Mouse (Mus musculus) forebrain, postnatal 0 days (tissue): Measurements from ENCODE around the gene Pigx. TPM values are rescaled to one million over a fixed set of nuclear protein-coding genes. Genes with fewer than 3 reads are reported as not detected.
A peak's percentile ranks its signal among the peaks of the same experiment; 100 is the strongest.

ENCODE experiments used
- ATAC-seq: fragments of 200-750 bp; cut with Nextera tagmentation; 2 replicates; pipeline ENCODE4 v1.8.0; 2017; ENCODE audit warnings: mild to moderate bottlenecking, moderate library complexity
- DNase-seq: peaks from one replicate; pipeline ENCODE4 v3.0.0-alpha.2; 2015
- H3K27ac ChIP-seq: fragments of 300-500 bp; sonication (generic); 2 replicates; pipeline ENCODE4 v1.5.1; 2014; ENCODE audit warnings: low read depth, mild to moderate bottlenecking, antibody characterized with exemption, low read length, moderate library complexity, mixed read lengths
- H3K27me3 ChIP-seq: fragments of 300-500 bp; sonication (generic); 2 replicates; pipeline ENCODE4 v1.6.1; 2014; ENCODE audit warnings: mild to moderate bottlenecking, low read length, mixed read lengths; ENCODE audit not compliant: insufficient read depth
- H3K36me3 ChIP-seq: fragments of 300-500 bp; sonication (generic); 2 replicates; pipeline ENCODE4 v1.6.1; 2014; ENCODE audit warnings: mild to moderate bottlenecking, moderate library complexity; ENCODE audit not compliant: insufficient read depth
- H3K4me1 ChIP-seq: fragments of 300-500 bp; sonication (generic); 2 replicates; pipeline ENCODE4 v1.6.1; 2014; ENCODE audit warnings: antibody characterized with exemption; ENCODE audit not compliant: insufficient read depth
- H3K4me2 ChIP-seq: fragments of 300-500 bp; sonication (generic); 2 replicates; pipeline ENCODE4 v1.6.1; 2014; ENCODE audit warnings: low read depth, mild to moderate bottlenecking, moderate library complexity
- H3K4me3 ChIP-seq: fragments of 300-500 bp; sonication (generic); 2 replicates; pipeline ENCODE4 v1.5.1; 2014; ENCODE audit warnings: low read depth, low read length, mixed read lengths
- H3K9ac ChIP-seq: fragments of 300-500 bp; sonication (generic); 2 replicates; pipeline ENCODE4 v1.6.1; 2014; ENCODE audit warnings: mild to moderate bottlenecking
- H3K9me3 ChIP-seq: fragments of 300-500 bp; sonication (generic); 2 replicates; pipeline ENCODE4 v1.6.1; 2016; ENCODE audit warnings: low read length
- CTCF ChIP-seq: sonication (generic); IDR thresholded peaks from 2 replicates; pipeline ENCODE4 v1.5.1; 2016; ENCODE audit warnings: antibody characterized with exemption, control low read depth, low read depth
- WGBS: fragments of 180-500 bp; shearing (Covaris S2); extraction: QIAGEN DNeasy Blood & Tissue Kit; methylation state at CpG from one replicate; pipeline ENCODE4 v1.1.7; 2014; 5-methylcytosine and 5-hydroxymethylcytosine counted together
- polyA plus RNA-seq: library from polyadenylated mRNA; unstranded; fragments of >200 nt; fragmentation: Nextera tagmentation; extraction: Ambion mirVana; gene quantifications from 2 replicates; pipeline ENCODE4 v1.2.1, GENCODE M21; 2015
- total RNA-seq: library from RNA; depleted of rRNA; stranded (reverse); fragments of >200 nt; gene quantifications from 2 replicates; pipeline ENCODE4 v1.2.3, GENCODE M21; 2014

Gene Pigx
- total and polyA plus RNA-seq, 2 experiments from 2014 or later: 71.7 to 113 TPM

DNA sequence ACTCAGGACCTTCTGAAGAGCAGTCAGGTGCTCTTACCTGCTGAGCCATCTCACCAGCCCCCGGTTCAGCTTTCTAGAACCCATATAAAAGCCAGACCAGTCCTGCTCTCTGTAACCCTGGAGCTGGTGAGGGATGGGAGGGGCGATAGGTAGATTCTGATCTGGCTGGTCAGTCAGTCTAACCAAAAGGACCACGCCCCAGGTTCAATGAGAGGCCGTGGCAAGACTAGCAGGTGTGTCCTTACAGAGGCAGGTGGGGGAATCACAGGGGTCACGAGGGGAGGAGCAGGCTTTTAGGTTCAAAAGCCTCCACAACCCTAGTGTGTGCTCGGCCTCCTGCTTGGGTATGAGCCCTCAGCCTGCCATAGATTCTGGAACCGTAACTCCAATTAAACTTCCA lies 8.1 kb downstream of the Pigx start:
- TF ChIP-seq CTCF: no peak
- no peaks in the 10 kb centered on the region for H3K9me3 ChIP-seq
- no peak overlapping the region for H3K27ac ChIP-seq
- H3K4me1 ChIP-seq: no peaks in the 10 kb centered on the region
- H3K36me3 ChIP-seq: peaks cover 57% of the 10 kb centered on the region
- ATAC-seq: no peak
- H3K4me3 ChIP-seq: no peak overlapping the region
- no peak for DNase-seq
- no peak overlapping the region for H3K4me2 ChIP-seq
- no peak overlapping the region for H3K9ac ChIP-seq
- H3K27me3 ChIP-seq: no peaks in the 10 kb centered on the region
- 97% methylated on average over 7 of the region's 7 CpGs for WGBS

GRCm38 (mm10) chr16:32087629-32088443 lies 11.7 kb downstream of the Pigx start:
- Histone ChIP-seq H3K36me3 (peaks cover 72% of the 10 kb centered on the region), H3K9me3 (no peaks in the 10 kb centered on the region)
- WGBS: 86% methylated on average over 17 of the region's 17 CpGs

DNA sequence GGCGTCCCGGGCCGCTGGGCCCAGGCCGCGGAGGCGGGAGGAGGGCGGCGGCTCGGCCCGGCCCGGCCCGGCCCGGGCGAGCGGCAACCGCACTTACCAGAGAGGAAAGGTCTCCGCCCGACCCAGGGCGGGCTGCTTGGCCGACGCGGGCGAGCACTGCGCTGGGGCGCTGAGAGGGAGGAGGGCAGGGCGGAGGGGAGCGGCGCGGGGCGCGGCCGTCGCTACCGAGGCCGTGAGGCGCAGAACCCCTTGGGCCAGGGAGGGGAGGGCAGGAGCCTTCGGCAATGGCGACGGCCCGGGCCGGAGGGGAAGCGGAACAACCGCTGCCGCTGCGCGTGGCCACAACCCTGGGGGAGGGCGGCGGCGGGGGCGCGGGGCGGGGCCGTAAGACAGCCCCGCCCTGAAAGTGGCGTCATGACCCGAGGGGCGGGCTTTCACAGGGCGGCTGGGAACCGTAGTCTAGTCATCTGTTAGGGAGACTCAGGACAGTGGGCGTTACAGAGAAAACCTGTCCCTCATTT lies 20.5 kb downstream of the Pigx start, which contains the start of gene Pak2:
TSS of gene Pak2 (minus strand) at position 352 of the 521 bp plus-strand sequence.
- Histone ChIP-seq H3K27me3 (no peaks in the 10 kb centered on the region), H3K36me3 (no peaks in the 10 kb centered on the region; the same call in 1 of the 2 replicates), H3K4me2 (peak within 1 kb of the TSS; percentile 82), H3K9me3 (no peaks in the 10 kb centered on the region), H3K27ac (peak within 1 kb of the TSS; percentile 90), H3K4me1 (peaks cover 14% of the 10 kb centered on the region; the same call in 1 of the 2 replicates), H3K4me3 (peak within 1 kb of the TSS; percentile 100), H3K9ac (peak within 1 kb of the TSS; percentile 94)
- peak; percentile 92 for DNase-seq
- under 1% methylated on average over 37 of the region's 60 CpGs for WGBS
- no peak for TF ChIP-seq CTCF
- ATAC-seq: peak; percentile 99

More at GRCm38 (mm10) chr16:32087629-32088443, 11.7 kb downstream of the Pigx start:
- H3K9ac ChIP-seq: no peak overlapping the region
- no peak overlapping the region for H3K4me2 ChIP-seq
- DNase-seq: no peak
- no peak for TF ChIP-seq CTCF
- H3K27me3 ChIP-seq: no peaks in the 10 kb centered on the region
- no peak overlapping the region for H3K27ac ChIP-seq
- H3K4me1 ChIP-seq: no peaks in the 10 kb centered on the region
- ATAC-seq: no peak
- no peak overlapping the region for H3K4me3 ChIP-seq

- Histone ChIP-seq H3K4me2 (peak overlapping the region; percentile 82), H3K4me1 (peaks cover 14% of the 10 kb centered on the region; the same call in 1 of the 2 replicates), H3K27ac (peak overlapping the region; percentile 90), H3K36me3 (no peaks in the 10 kb centered on the region), H3K4me3 (peak overlapping the region; percentile 100), H3K9me3 (no peaks in the 10 kb centered on the region), H3K9ac (peak overlapping the region; percentile 94), H3K27me3 (no peaks in the 10 kb centered on the region)
- WGBS: 1% methylated on average over 24 of the region's 30 CpGs
- TF ChIP-seq CTCF: no peak
- DNase-seq (peak; percentile 55), ATAC-seq (peak; percentile 63; the same call in 1 of the 2 replicates)
Measured at GRCm38 (mm10) chr16:32078408-32078990, 21.0 kb downstream of the Pigx start.

- no peak for TF ChIP-seq CTCF
- Histone ChIP-seq H3K9ac (peak overlapping the region; percentile 94), H3K9me3 (no peaks in the 10 kb centered on the region), H3K4me2 (peak overlapping the region; percentile 82), H3K36me3 (no peaks in the 10 kb centered on the region), H3K4me3 (peak overlapping the region; percentile 100), H3K4me1 (peaks cover 14% of the 10 kb centered on the region; the same call in 1 of the 2 replicates), H3K27me3 (no peaks in the 10 kb centered on the region), H3K27ac (no peak overlapping the region)
- DNase-seq (no peak), ATAC-seq (no peak)
- WGBS: 5% methylated on average over 13 of the region's 13 CpGs
Measured at GRCm38 (mm10) chr16:32077648-32078407, 21.7 kb downstream of the Pigx start.

DNA sequence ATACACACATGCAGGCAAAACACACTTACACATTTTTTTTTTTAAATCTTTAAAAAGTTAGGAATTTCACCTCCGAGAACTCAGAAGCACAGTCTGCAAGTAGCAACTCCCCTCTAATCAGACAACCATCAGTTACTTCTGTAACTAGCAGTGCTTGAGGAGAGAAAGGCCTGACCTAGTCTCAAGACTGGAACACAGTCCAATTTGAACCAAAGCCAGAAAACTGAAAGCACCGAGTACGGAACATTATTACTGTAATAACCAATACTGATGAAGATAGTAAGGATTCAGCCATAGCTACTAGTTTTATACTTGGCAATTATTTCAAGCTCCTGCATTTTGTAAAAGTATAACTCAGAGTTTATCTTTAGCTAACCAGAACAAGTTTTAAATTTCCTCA lies 23.1 kb downstream of the Pigx start:
- Histone ChIP-seq H3K36me3 (no peaks in the 10 kb centered on the region), H3K27me3 (no peaks in the 10 kb centered on the region), H3K4me1 (peaks cover 14% of the 10 kb centered on the region; the same call in 1 of the 2 replicates), H3K27ac (no peak overlapping the region), H3K4me2 (no peak overlapping the region), H3K4me3 (no peak overlapping the region), H3K9me3 (no peaks in the 10 kb centered on the region), H3K9ac (no peak overlapping the region)
- 48% methylated on average over 3 of the region's 3 CpGs for WGBS
- DNase-seq (no peak), ATAC-seq (no peak)
- TF ChIP-seq CTCF: no peak
